ENCODE assay signal across 8 mouse cellular contexts in genomic region chr7:143544368-143544767, GRCm38 (mm10). TPM values are rescaled to one million over a fixed set of nuclear protein-coding genes. Genes with fewer than 3 reads are reported as not detected.
DNase-seq lines count a peak whose midpoint lies in the region; ATAC-seq and TF ChIP-seq lines count a peak whose summit lies in the region.

No protein-coding gene starts in this region.

- intact Hi-C loops in left cerebral cortex, adult 2 months (cut with DNase I) = no loop called here
- intact Hi-C loops in left cerebral cortex, postnatal 10 days (cut with DNase I) = no loop called here

- no peaks in the 10 kb centered on the region for H3K9me3 ChIP-seq in liver, embryonic 14.5 days (ENCODE audit: control insufficient read depth, low read length)

- H3K27ac ChIP-seq in left cerebral cortex, adult 2 months = no peak overlapping the region
- H3K27ac ChIP-seq in liver, embryonic 14.5 days = no peak overlapping the region

- peaks cover 6% of the 10 kb centered on the region for H3K36me3 ChIP-seq in liver, embryonic 14.5 days (replicated peaks; ENCODE audit: control insufficient read depth, insufficient read depth, low read depth)

- TF ChIP-seq CTCF in left cerebral cortex, adult 2 months (IDR thresholded peaks at IDR 0.05) = peak; percentile 63
- peak; percentile 77 for TF ChIP-seq CTCF in liver, embryonic 14.5 days (IDR thresholded peaks at IDR 0.05; ENCODE audit: low read depth)

- no peak overlapping the region for H3K4me2 ChIP-seq in liver, embryonic 14.5 days (ENCODE audit: low read depth)

- 77% methylated on average over 2 of the region's 2 CpGs for WGBS in liver, embryonic 14.5 days (ENCODE audit: insufficient replicate concordance)

- H3K9ac ChIP-seq in liver, embryonic 14.5 days (replicated peaks) = no peak overlapping the region

- no peak for TF ChIP-seq EP300 in liver, embryonic 14.5 days (IDR thresholded peaks at IDR 0.05; ENCODE audit: low read depth)

- H3K27me3 ChIP-seq in liver, embryonic 14.5 days (ENCODE audit: control insufficient read depth, insufficient read depth, low read length) = no peaks in the 10 kb centered on the region

- ATAC-seq in liver, embryonic 14.5 days (ENCODE audit: insufficient read depth) = no peak

- DNase-seq in cerebellum, adult 8-10 months = peak; percentile 16
- DNase-seq in cerebellum, adult 9-11 months = no peak
- peak in 1 of 2 experiments; percentile 20 for DNase-seq in left cerebral cortex, adult 2 months (ENCODE audit: extremely low spot score in 1 of 2, low spot score in 2 of 2)
- DNase-seq in left cerebral cortex, postnatal 10 days (ENCODE audit: extremely low spot score in 1 of 2, low spot score in 2 of 2) = no peak
- DNase-seq in R1 (ENCODE audit: low read depth, low spot score) = peak; percentile 71
- DNase-seq in liver, embryonic 14.5 days (ENCODE audit: low read depth in 3 of 3, low spot score in 3 of 3) = no peak
- peak; percentile 27 to 38 for DNase-seq in thymus, postnatal 36 days
- no peak for DNase-seq in ovary, postnatal 14 days (ENCODE audit: low spot score)

- no peak overlapping the region for H3K4me3 ChIP-seq in left cerebral cortex, adult 2 months
- H3K4me3 ChIP-seq in liver, embryonic 14.5 days (ENCODE audit: insufficient read depth in 1 of 2, low read depth in 2 of 2, low read length in 2 of 2) = no peak overlapping the region

- H3K4me1 ChIP-seq in liver, embryonic 14.5 days (replicated peaks; ENCODE audit: control insufficient read depth in 2 of 2, insufficient read depth in 2 of 2, low read length in 1 of 2) = peaks cover 4 to 10% of the 10 kb centered on the region in 2 experiments; a peak in 3 of 4 replicates

RNA-seq across cellular contexts. Expression of gene Nap1l4, which starts 4.5 kb away (rescaled TPM):
- total RNA-seq in left cerebral cortex, adult 2 months (2021) = 100 to 1,000 TPM; 112 to 117 TPM
- total RNA-seq in left cerebral cortex, postnatal 10 days (2021) = 100 to 1,000 TPM; 142 to 147 TPM
- 41.3 and 54.3 TPM in 2 replicates for polyA plus RNA-seq in liver, embryonic 14.5 days (2012; rRNA removed)
- 33.7 and 39.4 TPM in 2 replicates for polyA plus RNA-seq in liver, embryonic 14.5 days (2014; fragmentation: Nextera tagmentation; extraction: Ambion mirVana)

RNA-seq across cellular contexts. Expression of gene Phlda2, which starts 41.4 kb away (rescaled TPM):
- total RNA-seq in left cerebral cortex, adult 2 months (2021) = not detected
- not detected for total RNA-seq in left cerebral cortex, postnatal 10 days (2021)
- polyA plus RNA-seq in liver, embryonic 14.5 days (2012; rRNA removed) = 18.2 and 31.2 TPM in 2 replicates
- 19.3 and 23.2 TPM in 2 replicates for polyA plus RNA-seq in liver, embryonic 14.5 days (2014; fragmentation: Nextera tagmentation; extraction: Ambion mirVana)

RNA-seq across cellular contexts. Expression of gene Cars, which starts 55.5 kb away (rescaled TPM):
- total RNA-seq in left cerebral cortex, adult 2 months (2021) = 10 to 100 TPM; 59.5 to 68.2 TPM
- total RNA-seq in left cerebral cortex, postnatal 10 days (2021) = 10 to 100 TPM; 70.0 to 71.0 TPM
- polyA plus RNA-seq in liver, embryonic 14.5 days (2012; rRNA removed) = 18.1 and 35.7 TPM in 2 replicates
- polyA plus RNA-seq in liver, embryonic 14.5 days (2014; fragmentation: Nextera tagmentation; extraction: Ambion mirVana) = 41.4 and 42.7 TPM in 2 replicates

Comparison
In these comparisons a context has a peak if more than half of its experiments do, and no peak if none do; other contexts are left out.
1. DNase-seq: peak in cerebellum, adult 8-10 months (single experiment), R1 (single experiment) and thymus, postnatal 36 days (2 of 2); none in cerebellum, adult 9-11 months (single experiment), left cerebral cortex, postnatal 10 days (0 of 2), liver, embryonic 14.5 days (0 of 3) and ovary, postnatal 14 days (single experiment).